Mouse (Mus musculus): ENCODE measurements at regions not wholly inside any gene's neighbourhood (a gene's known extent, or its start where the extent isn't known, plus 50 kb on each side); places are given as distances from the start of the nearest gene placed in this dataset.

GRCm38 (mm10) chr3:35688111-35688510, 65.8 kb upstream of the Atp11b start:
- in situ Hi-C loops (cut with MboI; ENCODE audit: low pct_unique_long_range_greater_than_20kb in 1 of 2, low sequenced_read_pairs in 2 of 2, unreplicated experiment in 1 of 2) = loop anchor here (25.0 kb wide), 3 partner anchors 199 to 449 kb away; no protein-coding TSS in a partner anchor

GRCm38 (mm10) chr3:35688781-35689180, 65.1 kb upstream of the Atp11b start:
- in situ Hi-C loops (cut with MboI; ENCODE audit: low pct_unique_long_range_greater_than_20kb in 1 of 2, low sequenced_read_pairs in 2 of 2, unreplicated experiment in 1 of 2) = loop anchor here (25.0 kb wide), 3 partner anchors 199 to 449 kb away; no protein-coding TSS in a partner anchor

- in situ Hi-C loops (cut with MboI; ENCODE audit: low pct_unique_long_range_greater_than_20kb in 1 of 2, low sequenced_read_pairs in 2 of 2, unreplicated experiment in 1 of 2) = loop anchor here (5.0 to 25.0 kb wide), 6 partner anchors 194 to 444 kb away; no protein-coding TSS in a partner anchor
Observed at GRCm38 (mm10) chr3:35693039-35693438, 60.9 kb upstream of the Atp11b start.

GRCm38 (mm10) chr3:35693551-35693950, 60.4 kb upstream of the Atp11b start:
- in situ Hi-C loops (cut with MboI; ENCODE audit: low pct_unique_long_range_greater_than_20kb in 1 of 2, low sequenced_read_pairs in 2 of 2, unreplicated experiment in 1 of 2) = loop anchor here (5.0 to 25.0 kb wide), 6 partner anchors 194 to 444 kb away; no protein-coding TSS in a partner anchor

- in situ Hi-C loops (cut with MboI; ENCODE audit: low pct_unique_long_range_greater_than_20kb in 1 of 2, low sequenced_read_pairs in 2 of 2, unreplicated experiment in 1 of 2) = loop anchor here (5.0 to 25.0 kb wide), 6 partner anchors 193 to 443 kb away; no protein-coding TSS in a partner anchor
Observed at GRCm38 (mm10) chr3:35694241-35694640, 59.7 kb upstream of the Atp11b start.

GRCm38 (mm10) chr3:35695859-35696258, 58.0 kb upstream of the Atp11b start:
- in situ Hi-C loops (cut with MboI; ENCODE audit: low pct_unique_long_range_greater_than_20kb in 1 of 2, low sequenced_read_pairs in 2 of 2, unreplicated experiment in 1 of 2) = loop anchor here (10.0 to 25.0 kb wide), 4 partner anchors 191 to 441 kb away; no protein-coding TSS in a partner anchor

- in situ Hi-C loops (cut with MboI; ENCODE audit: low pct_unique_long_range_greater_than_20kb in 1 of 2, low sequenced_read_pairs in 2 of 2, unreplicated experiment in 1 of 2) = loop anchor here (10.0 to 25.0 kb wide), 4 partner anchors 188 to 438 kb away; no protein-coding TSS in a partner anchor
Observed at GRCm38 (mm10) chr3:35699266-35699665, 54.6 kb upstream of the Atp11b start.

GRCm38 (mm10) chr3:35699979-35700378, 53.9 kb upstream of the Atp11b start:
- in situ Hi-C loops (cut with MboI; ENCODE audit: low pct_unique_long_range_greater_than_20kb in 1 of 2, low sequenced_read_pairs in 2 of 2, unreplicated experiment in 1 of 2) = loop anchor here (10.0 to 25.0 kb wide), 4 partner anchors 187 to 437 kb away; no protein-coding TSS in a partner anchor

GRCm38 (mm10) chr3:35703528-35704327, 50.2 kb upstream of the Atp11b start:
- in situ Hi-C loops (cut with MboI; ENCODE audit: low pct_unique_long_range_greater_than_20kb in 1 of 2, low sequenced_read_pairs in 2 of 2, unreplicated experiment in 1 of 2) = no loop called here

Data from mouse embryonic stem cell (cell line).